ENCODE assay signal across 8 mouse cellular contexts in the genomic region with DNA sequence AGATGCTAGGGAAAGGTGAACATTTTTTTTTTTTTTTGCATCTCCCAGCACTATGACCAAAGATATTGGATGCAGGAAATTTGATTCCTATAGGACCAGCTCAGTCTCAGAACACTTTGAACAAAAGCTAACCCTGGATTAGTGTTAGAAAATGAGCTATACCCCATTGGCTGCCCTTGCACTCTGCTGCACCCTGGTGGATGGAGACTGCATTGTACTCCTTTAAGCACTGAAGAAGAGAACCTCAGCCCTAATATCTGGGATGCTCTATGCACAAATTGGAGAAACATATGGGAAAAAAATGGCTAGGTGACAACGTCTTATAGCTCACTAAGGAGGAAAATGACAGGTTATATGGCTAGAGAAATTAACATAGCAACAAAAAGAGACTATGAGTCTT.
A peak's percentile ranks its signal among the peaks of the same experiment; 100 is the strongest.
DNase-seq lines count a peak whose midpoint lies in the region; ATAC-seq lines count a peak whose summit lies in the region.

No protein-coding gene starts in this region.

- WGBS in midbrain, embryonic 11.5 days, result 24% methylated on average over 1 of the region's 1 CpGs
- 35% methylated on average over 1 of the region's 1 CpGs for WGBS in midbrain, embryonic 14.5 days
- 36% methylated on average over 1 of the region's 1 CpGs for WGBS in forebrain, embryonic 14.5 days
- WGBS in hindbrain, embryonic 13.5 days, result 30% methylated on average over 1 of the region's 1 CpGs

- no peak overlapping the region for H3K9ac ChIP-seq in midbrain, embryonic 11.5 days (ENCODE audit: low read length)
- no peak overlapping the region for H3K9ac ChIP-seq in midbrain, embryonic 14.5 days (replicated peaks; ENCODE audit: low read length)
- H3K9ac ChIP-seq in forebrain, embryonic 14.5 days (ENCODE audit: low read length), result no peak overlapping the region
- no peak overlapping the region for H3K9ac ChIP-seq in hindbrain, embryonic 13.5 days

- DNase-seq in cerebellum, postnatal 36 days, result peak; percentile 5 to 9
- DNase-seq in midbrain, embryonic 11.5 days (ENCODE audit: low spot score, missing footprints), result peak; percentile 85
- DNase-seq in midbrain, embryonic 14.5 days, result no peak
- peak; percentile 5 for DNase-seq in c-Kit-positive CD71-positive TER-119-positive erythroid progenitor cells, embryonic 14.5 days (ENCODE audit: low spot score)
- DNase-seq in lung, postnatal 36 days, result peak; percentile 28
- no peak for DNase-seq in forebrain, embryonic 14.5 days (ENCODE audit: low spot score)

- no peak for ATAC-seq in cerebellum, adult (ENCODE audit: insufficient number of reproducible peaks, low FRiP score, low TSS enrichment)
- ATAC-seq in midbrain, embryonic 11.5 days (ENCODE audit: low FRiP score), result no peak
- no peak for ATAC-seq in midbrain, embryonic 14.5 days (ENCODE audit: low FRiP score, low TSS enrichment)
- no peak for ATAC-seq in forebrain, embryonic 14.5 days
- no peak for ATAC-seq in hindbrain, embryonic 13.5 days (ENCODE audit: low FRiP score)

- H3K4me2 ChIP-seq in midbrain, embryonic 11.5 days, result no peak overlapping the region
- no peak overlapping the region for H3K4me2 ChIP-seq in midbrain, embryonic 14.5 days (ENCODE audit: low read length)
- H3K4me2 ChIP-seq in forebrain, embryonic 14.5 days (ENCODE audit: low read length), result no peak overlapping the region
- no peak overlapping the region for H3K4me2 ChIP-seq in hindbrain, embryonic 13.5 days

- H3K36me3 ChIP-seq in midbrain, embryonic 11.5 days (ENCODE audit: control insufficient read depth, insufficient read depth, low read length), result no peaks in the 10 kb centered on the region
- H3K36me3 ChIP-seq in midbrain, embryonic 14.5 days (ENCODE audit: control insufficient read depth, insufficient read depth, low read length), result no peaks in the 10 kb centered on the region
- no peaks in the 10 kb centered on the region for H3K36me3 ChIP-seq in forebrain, embryonic 14.5 days (ENCODE audit: control insufficient read depth, insufficient read depth, low read length)
- H3K36me3 ChIP-seq in hindbrain, embryonic 13.5 days, result no peaks in the 10 kb centered on the region

- H3K4me3 ChIP-seq in midbrain, embryonic 11.5 days (ENCODE audit: low read depth, low read length), result no peak overlapping the region
- H3K4me3 ChIP-seq in midbrain, embryonic 14.5 days (replicated peaks; ENCODE audit: low read depth, low read length), result no peak overlapping the region
- no peak overlapping the region for H3K4me3 ChIP-seq in forebrain, embryonic 14.5 days (ENCODE audit: low read depth, low read length)
- no peak overlapping the region for H3K4me3 ChIP-seq in hindbrain, embryonic 13.5 days

- H3K4me1 ChIP-seq in midbrain, embryonic 11.5 days (ENCODE audit: control insufficient read depth, insufficient read depth, low read length), result no peaks in the 10 kb centered on the region
- no peaks in the 10 kb centered on the region for H3K4me1 ChIP-seq in midbrain, embryonic 14.5 days (ENCODE audit: control insufficient read depth, insufficient read depth, low read length)
- H3K4me1 ChIP-seq in forebrain, embryonic 14.5 days (ENCODE audit: control insufficient read depth, insufficient read depth, low read length), result no peaks in the 10 kb centered on the region
- no peaks in the 10 kb centered on the region for H3K4me1 ChIP-seq in hindbrain, embryonic 13.5 days (replicated peaks)

- no peak overlapping the region for H3K27ac ChIP-seq in midbrain, embryonic 11.5 days (ENCODE audit: low read depth, low read length)
- H3K27ac ChIP-seq in midbrain, embryonic 14.5 days (replicated peaks; ENCODE audit: low read depth, low read length), result no peak overlapping the region
- H3K27ac ChIP-seq in forebrain, embryonic 14.5 days (ENCODE audit: low read depth, low read length), result no peak overlapping the region
- no peak overlapping the region for H3K27ac ChIP-seq in hindbrain, embryonic 13.5 days

- no peaks in the 10 kb centered on the region for H3K9me3 ChIP-seq in midbrain, embryonic 11.5 days (ENCODE audit: control insufficient read depth, low read length)
- H3K9me3 ChIP-seq in midbrain, embryonic 14.5 days (ENCODE audit: control insufficient read depth, low read length), result no peaks in the 10 kb centered on the region
- no peaks in the 10 kb centered on the region for H3K9me3 ChIP-seq in forebrain, embryonic 14.5 days (replicated peaks; ENCODE audit: control insufficient read depth, low read length)
- no peaks in the 10 kb centered on the region for H3K9me3 ChIP-seq in hindbrain, embryonic 13.5 days

- H3K27me3 ChIP-seq in midbrain, embryonic 11.5 days (ENCODE audit: control insufficient read depth, insufficient read depth, low read length), result no peaks in the 10 kb centered on the region
- no peaks in the 10 kb centered on the region for H3K27me3 ChIP-seq in midbrain, embryonic 14.5 days (ENCODE audit: control insufficient read depth, insufficient read depth, low read length)
- H3K27me3 ChIP-seq in forebrain, embryonic 14.5 days (replicated peaks; ENCODE audit: control insufficient read depth, insufficient read depth, low read length), result no peaks in the 10 kb centered on the region
- H3K27me3 ChIP-seq in hindbrain, embryonic 13.5 days, result no peaks in the 10 kb centered on the region

Comparison
In these comparisons a context has a peak if more than half of its experiments do, and no peak if none do; other contexts are left out.
1. DNase-seq: peak in cerebellum, postnatal 36 days (2 of 2), midbrain, embryonic 11.5 days (single experiment), c-Kit-positive CD71-positive TER-119-positive erythroid progenitor cells, embryonic 14.5 days (single experiment) and lung, postnatal 36 days (single experiment); none in midbrain, embryonic 14.5 days (single experiment) and forebrain, embryonic 14.5 days (single experiment).